Mouse (Mus musculus) frontal cortex, adult 2 months (tissue): Measurements from ENCODE around the gene Lbhd2. TPM values are rescaled to one million over a fixed set of nuclear protein-coding genes. Genes with fewer than 3 reads are reported as not detected.

Source experiments
- DNase-seq, 2 experiments: peaks; one replicate each; pipeline ENCODE4 v3.0.0; 2022; ENCODE audit warnings: low spot score in 1 of 2; ENCODE audit errors: extremely low spot score in 1 of 2
- polyA plus RNA-seq: library from polyadenylated mRNA; depleted of rRNA; stranded (reverse); fragments of >200 nt; gene quantifications from 2 replicates; pipeline ENCODE4 v1.2.3, GENCODE M21; 2012

Gene Lbhd2
- polyA plus RNA-seq, 1 experiment = 23.2 TPM

- DNase-seq = peak; percentile 35 to 86
Observed at GRCm38 (mm10) chr12:111401454-111402184, 5.0 kb upstream of the Lbhd2 start.

GRCm38 (mm10) chr12:111404880-111405279 lies 1.7 kb upstream of the Lbhd2 start:
- DNase-seq = no peak

GRCm38 (mm10) chr12:111409583-111409982 lies 3.0 kb downstream of the Lbhd2 start:
- DNase-seq = no peak

DNA sequence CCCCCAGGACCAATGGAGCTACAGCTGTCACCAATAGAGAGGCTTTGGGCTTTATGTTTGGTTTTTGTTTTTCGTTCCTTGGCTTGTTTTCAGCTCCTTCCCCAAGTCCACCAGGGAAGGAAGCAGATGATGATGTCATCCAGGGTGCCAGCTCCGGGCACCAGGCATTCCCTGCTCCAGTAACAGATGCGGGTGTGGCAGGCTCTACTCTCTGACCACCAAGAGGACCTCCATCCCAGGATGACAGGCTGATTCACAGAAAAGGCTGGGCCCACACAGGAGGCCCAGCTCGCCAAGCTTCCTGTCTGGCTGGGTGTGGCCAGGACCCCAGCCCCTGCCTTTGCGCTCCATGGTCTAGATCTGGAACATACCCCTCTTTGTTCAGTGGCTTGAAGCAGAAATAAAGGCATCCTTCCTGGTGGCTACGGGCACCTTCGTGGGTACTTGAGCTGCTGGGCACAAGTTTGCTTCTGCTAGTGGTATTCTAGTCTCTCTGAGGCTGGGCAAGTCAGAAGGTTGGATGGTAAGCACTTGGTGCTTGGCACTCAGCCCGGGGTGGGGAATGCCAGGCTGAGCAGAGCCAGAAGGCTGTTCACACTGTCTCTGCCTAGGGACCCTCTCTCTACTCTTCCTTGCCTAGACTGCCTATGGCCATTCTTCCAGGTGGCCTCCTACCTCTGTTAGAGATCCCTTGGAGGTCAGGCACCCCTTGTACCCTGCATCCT lies 5.2 kb downstream of the Lbhd2 start:
- no peak for DNase-seq

DNA sequence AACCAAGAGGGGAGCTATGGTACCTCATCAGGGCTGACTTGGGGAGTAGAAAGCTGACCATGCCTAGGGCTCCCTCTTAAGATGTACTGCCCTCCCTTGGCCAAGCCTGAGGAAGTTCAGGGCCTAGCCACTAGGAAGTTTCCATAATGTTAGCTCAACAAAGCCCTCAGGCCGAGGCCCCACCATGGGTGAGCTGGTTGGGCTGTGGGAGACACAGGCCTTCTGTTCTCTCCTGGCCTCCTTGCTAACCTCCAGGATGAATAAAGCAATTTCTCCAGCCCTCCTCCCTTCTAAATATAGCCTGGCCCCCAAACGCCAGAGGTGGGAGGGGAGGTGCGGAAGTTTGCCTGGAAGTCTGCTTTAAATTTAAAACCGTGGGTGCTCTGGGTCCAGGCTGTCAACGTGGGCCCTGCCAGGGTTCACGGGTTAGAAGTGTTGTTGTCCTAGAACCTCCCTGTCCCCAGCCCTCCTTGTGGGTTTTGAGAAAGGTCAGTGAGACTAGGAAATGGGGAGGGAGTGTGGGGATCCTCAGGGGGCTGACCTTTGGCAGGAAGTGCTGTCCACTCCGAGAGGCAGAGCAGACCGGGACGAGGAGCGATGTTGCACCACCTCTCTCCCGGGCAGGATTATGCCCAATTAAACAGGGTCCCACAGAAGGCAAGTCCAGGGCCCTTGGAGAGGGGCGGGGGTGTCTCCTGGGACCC lies 6.1 kb downstream of the Lbhd2 start:
- no peak for DNase-seq

- DNase-seq = peak; percentile 72 to 94
Observed at GRCm38 (mm10) chr12:111413300-111413699, 6.7 kb downstream of the Lbhd2 start.

DNA sequence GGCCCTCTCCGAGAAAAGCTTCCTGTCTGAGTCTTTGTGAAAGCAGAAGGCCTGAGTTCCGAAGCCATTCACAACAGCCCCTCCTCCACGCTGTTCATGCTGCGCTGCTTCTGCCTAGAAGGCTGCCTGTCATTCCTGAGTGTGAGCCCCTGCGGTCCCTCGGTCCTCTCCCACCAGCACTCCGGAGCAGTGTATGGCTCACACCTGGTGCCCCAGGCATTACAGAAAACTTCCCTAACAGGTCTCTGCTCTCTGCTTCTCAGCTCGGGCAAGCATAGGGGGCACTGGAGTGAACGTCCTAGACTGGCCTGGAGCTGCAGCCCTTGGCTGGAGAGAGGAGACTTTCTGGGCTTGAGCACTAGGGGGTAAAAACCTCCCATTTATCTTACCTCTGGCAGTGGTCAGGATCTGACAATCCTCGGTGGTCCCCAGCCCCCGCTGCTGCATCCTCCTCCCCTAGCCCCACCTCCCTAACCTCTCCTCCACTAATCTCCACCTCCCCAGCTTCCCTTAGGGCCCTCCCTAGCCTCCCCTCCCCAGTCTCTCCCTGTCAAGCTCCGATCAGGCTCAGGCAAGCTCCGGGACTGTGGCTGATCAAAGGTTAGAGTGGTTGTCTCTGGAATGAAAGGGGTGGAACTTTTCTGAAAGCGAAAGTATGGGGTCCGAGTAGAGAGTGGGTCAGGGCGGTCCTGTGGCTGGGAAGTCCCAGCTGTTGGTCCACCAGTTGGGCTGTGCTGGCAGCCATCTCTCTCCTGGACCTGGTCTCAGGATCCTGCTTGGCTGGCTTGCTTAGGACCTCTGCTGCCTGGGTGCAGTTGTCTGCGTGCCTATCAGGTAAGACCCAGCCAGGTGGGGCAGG lies 10.5 kb downstream of the Lbhd2 start, which contains the start of gene Exoc3l4:
Gene Exoc3l4, plus strand, starts transcription at position 97 of the 859 bp plus-strand sequence.
- no peak for DNase-seq

DNA sequence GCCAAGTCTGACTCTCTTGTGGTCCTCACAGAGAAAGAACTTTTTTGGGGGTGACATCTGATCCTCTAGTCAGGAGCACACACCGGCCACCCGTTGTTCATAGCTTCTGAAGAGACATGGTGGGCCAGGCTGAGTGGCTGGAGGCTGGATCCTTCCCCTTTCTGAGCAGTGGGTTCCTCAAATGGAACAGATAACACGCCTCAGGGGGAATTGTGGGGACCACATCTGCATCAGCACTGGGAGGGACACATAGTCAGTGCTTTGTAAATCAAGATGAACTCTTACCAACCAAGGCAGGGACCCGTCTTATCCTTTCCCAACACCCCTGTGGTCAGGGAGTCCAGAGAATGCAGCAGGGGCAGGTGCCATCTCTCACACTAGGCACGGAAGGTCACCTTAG lies 13.3 kb downstream of the Lbhd2 start:
- DNase-seq = no peak

- no peak for DNase-seq
Observed at GRCm38 (mm10) chr12:111420946-111421709, 14.5 kb downstream of the Lbhd2 start.

DNA sequence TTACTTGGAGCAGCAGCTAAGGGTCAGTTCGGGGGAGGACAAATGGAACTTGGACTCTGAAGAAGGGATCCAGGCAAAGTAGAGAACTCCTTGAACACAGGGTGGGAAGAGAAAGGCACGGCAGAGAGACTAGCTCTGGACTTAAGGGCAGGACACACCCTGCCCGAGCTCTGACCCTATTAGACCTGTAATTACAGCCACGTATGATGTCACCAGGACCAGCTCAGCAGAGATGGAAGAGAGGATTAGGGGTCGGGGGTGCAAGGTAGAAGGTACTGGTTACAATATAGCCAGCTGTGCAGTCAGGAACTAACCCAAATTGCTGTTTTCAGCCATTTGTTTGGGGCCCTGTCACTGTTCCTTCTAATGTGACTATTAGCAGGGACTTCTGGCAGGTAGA lies 16.2 kb downstream of the Lbhd2 start:
- no peak for DNase-seq

- no peak for DNase-seq
Observed at GRCm38 (mm10) chr12:111423570-111424129, 17.0 kb downstream of the Lbhd2 start.

GRCm38 (mm10) chr12:111424547-111424946 lies 17.9 kb downstream of the Lbhd2 start:
- DNase-seq = no peak

DNA sequence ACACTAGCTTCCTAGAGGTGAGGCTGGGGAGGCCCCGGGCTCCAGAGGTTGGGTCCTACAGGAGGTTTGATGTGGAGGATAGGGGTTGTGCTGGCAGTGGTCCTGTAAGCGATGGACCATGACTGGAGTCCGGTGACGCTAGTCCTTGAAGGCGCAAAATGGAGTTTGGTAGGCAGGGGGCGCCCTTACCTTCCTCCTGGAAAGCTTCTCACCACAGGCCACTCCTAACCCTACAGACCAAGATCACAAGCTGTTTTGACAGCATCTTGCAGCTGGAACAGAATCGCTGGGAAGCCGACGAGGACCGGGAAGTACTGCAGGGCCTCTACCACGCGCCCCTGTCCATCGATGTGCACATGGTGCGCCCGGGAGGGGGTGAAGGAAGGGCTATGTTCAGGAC lies 18.6 kb downstream of the Lbhd2 start:
- peak; percentile 56 to 90 for DNase-seq

- DNase-seq = peak; percentile 67 to 98
Observed at GRCm38 (mm10) chr12:111425789-111426460, 19.3 kb downstream of the Lbhd2 start.

- DNase-seq = no peak
Observed at GRCm38 (mm10) chr12:111427438-111428113, 21.0 kb downstream of the Lbhd2 start.

DNA sequence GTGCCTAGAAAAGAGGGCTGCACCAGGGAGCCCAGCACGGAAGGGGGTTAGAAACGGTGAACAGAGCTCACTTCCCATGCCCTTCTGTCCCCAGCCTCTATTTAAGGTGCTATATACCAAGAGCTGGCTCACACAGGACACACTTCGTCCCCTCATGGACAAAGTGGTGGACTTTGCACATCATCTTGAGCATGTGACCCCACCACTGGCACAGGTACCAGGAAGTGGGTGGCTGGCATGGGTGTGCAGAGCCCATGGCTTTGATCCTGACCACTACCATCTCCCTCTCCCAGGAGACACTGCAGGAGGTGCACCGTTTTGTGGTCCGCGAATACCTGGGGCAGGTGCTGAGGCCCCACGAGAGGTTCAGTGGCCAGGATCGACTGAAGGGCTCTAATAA lies 21.8 kb downstream of the Lbhd2 start:
- no peak for DNase-seq

DNA sequence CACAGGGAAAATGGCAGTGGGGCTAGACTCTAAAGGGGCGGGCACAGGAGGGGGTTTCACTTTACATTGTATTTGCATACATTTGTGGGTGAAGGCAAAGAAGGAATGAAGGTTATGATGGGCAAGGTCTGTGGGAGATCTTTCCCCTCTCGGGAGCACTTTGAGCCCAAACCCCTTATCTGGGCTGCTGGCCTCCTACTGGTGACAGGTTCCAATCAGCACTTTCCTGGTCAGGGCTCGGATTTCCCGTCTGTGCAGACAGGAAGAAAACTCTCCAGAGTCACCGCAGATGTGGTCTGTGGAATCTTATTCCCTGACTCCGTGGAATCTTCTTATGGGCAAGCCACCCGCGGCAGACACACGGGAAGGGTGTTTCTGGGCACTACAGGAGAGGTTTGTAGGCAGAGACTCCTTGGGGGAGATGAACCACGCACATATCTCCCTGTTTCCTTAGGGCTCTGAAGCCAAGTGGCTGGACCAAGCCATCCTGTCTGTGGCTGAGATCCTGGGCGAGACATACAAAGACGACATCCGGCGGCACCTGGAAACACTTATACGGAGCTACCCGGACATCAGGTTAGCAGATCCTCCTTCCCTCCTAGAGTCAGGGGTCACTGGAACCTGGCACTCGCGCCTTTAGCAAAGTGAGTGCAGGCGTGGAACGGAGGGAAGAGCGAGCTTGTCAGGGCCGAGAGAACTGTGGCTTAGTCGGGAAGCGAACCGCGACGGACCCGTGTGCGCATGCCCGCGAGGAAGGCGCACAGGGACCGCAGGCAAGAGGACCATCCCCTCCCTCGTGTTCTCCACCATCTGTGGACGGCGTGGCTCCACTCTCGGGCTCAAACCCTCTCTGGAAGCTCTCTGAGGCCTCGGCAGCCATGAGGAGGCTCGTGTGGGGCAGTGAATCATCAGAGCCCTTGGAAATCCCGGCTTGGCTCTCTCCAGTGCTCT lies 22.6 kb downstream of the Lbhd2 start:
- peak in 1 of 2 experiments; percentile 32 for DNase-seq
